Mouse (Mus musculus) embryo, embryonic 10 days (tissue): ENCODE measurements at regions not wholly inside any gene's neighbourhood (a gene's known extent, or its start where the extent isn't known, plus 50 kb on each side); places are given as distances from the start of the nearest gene placed in this dataset.

Source experiments
- DNase-seq: peaks from one replicate; pipeline ENCODE4 v3.0.0-alpha.2; 2015; ENCODE audit warnings: low spot score

DNA sequence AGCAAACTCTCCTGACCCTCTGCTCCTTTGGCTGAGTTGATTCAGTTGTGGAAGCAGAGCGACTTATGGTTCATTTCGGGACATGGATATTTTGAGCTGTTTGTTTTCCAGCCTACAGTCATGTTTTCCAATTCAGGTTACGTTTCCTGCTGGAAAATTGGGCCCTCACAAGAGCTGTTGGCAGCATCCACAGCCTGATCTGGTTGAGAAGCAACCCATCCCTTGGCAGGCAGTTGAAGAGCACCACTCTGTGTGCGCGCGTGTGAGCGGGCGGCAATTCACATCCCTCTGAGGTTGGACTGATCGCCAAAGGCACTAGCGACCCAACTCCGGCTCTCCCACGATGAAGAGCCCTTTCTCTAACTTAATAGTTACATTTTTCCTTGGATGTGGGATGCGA, 457.1 kb downstream of the Tmem38b start:
- DNase-seq: no peak

DNA sequence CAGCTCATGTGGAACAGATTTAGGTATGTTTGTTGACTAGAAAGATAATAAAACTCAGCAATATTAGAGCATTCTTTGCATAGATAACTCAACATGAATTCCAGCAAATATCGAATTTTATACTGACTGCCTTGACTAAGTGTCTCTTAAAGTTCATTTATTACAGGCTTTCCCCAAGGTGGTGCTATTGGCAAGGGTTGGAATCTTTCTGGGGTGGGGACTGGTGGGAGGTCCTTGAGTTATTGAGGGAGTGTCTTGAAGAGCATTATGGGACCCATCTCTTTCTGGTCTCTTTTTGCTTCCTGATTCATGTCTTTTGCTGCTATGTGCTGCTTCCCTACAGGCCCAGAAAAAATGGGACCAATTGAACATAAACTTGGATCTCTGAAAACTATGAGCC, 488.0 kb downstream of the Tmem38b start:
- no peak for DNase-seq

DNA sequence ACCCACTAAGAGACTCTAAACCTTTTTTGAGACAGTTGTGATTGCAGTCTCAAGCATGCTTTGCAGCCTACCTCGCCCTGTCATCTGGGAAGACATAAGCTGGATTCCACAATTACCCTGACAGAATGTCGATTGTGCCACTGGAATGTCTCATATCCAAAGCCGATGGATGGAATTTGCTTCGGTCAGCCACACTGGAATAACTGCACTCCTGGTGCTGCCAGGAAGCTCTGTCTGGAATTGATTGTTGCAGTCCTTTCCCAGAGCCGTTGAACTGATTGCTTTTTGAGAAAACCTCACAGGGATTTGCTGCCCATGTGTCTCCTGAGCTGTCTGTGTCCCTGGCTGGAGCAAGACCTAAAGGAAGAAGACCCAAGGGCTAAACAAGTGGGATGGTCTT, 499.0 kb downstream of the Tmem38b start:
- DNase-seq: no peak

DNA sequence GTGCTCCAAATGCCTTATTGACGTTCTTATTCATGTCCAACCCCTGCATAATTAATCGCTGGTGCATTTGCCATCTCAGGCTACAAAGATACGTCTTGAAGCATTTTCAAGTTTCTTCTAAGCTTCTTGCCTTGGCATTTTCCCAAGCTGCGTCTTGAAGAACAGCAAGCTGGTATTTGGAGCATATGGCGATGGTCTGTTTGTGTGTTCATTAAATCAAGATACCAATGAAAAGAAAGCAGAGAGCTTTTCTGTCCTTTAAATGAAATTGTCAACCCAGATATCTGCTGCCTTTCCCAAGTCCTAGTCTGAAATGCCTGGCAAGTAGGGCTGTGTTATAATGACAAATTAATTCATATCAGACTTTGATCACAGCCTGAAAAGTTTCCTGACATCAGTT, 502.4 kb downstream of the Tmem38b start:
- DNase-seq: no peak

DNA sequence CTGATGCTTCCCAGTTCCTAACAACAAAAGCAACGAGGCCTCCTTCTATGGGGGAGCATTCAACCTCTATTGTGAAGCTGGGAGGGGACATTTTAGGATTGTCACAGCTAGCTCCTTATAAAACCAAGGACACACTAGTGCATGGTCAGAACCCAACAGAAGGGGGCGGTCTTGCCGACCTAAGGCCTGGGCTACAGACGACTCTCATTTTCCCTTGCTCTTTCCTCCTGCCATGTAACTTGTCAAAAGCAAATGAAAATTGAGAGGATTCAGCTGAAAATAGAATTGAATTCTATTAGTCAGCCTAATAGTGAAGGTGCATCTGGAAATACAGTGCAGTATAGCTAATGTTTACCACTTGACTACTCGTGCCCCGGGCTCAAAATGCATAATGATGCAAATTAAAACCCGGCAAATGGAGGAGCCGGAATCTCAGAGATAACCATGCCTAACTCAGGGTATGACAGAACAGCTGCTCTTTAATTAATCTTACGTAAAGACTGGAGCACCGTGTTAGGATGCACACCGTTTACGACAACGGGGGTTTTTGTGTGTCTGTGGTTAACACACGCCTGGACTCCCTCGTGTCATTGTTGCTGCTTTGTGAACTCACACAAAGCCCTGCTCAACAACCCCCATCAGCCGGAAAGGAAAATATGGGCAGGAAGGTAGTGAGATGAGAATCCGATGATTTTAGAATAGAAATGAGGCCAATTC, 503.0 kb downstream of the Tmem38b start:
- DNase-seq: peak; percentile 57

DNA sequence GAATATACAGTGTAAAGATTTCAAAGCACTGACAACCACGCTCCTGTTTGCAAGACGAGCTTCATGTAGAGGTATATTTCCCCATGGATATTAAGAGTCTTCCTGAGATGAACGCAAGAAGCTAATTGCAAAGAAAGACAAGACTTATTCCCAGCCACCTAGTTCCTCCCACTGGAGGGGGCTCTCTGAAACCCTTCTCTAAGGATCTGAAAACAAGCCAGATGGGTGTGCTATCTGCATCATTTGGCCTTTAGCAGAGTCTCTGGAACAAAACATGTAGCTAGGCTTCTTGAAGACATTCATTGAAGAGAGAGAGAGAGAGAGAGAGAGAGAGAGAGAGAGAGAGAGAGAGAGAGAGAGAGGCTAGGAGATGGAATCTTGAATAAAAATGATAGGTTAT, 504.8 kb downstream of the Tmem38b start:
- DNase-seq: no peak

DNA sequence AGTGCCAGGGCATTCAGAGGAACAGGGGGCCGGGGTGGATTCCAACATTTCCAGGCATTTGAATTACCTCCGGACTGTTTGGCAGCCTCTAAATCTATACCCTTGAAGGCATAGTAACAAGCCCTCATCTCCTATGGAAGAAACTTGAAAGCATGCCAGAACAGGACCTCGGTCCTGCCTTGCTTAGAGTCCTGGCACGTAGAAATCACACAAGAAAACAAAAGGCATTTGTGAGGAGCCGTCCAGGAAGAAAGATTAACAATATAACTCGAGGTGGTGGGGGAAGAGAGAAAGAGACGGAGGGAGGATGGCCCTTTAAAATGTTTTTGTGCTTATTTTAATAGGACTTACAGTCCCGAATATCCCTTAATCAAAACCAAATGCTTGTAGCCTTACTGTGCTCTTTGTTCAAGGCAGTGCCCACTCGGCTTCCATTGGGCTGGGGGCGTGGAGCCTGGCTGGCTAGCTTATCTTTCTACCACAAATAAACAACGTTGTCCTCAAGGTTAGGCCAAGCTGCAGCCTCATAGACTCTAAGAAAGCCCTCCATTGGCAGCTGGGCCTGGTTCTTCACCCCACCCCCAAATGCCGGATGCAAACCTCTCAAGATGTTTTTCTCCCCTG, 505.9 kb downstream of the Tmem38b start:
- peak; percentile 50 for DNase-seq

DNA sequence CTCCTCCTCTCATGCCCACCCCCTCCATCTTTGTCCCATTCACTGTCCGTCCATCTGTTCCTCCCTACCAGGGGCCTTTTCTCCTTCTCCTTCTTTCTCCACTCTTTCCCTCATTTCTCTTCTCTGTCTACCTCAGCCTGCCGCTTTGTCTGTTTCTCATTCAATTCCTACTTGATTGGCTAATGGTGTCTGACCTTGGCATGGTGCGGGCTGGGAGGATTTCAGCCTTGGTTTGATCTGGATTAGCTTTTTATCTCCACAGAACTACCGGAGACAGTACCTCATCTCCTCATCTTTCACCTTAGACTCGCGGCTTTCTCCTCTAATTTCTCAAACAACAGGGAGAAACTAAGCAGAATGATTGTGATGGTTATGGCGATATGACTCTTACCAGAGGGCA, 506.4 kb downstream of the Tmem38b start:
- DNase-seq: no peak

DNA sequence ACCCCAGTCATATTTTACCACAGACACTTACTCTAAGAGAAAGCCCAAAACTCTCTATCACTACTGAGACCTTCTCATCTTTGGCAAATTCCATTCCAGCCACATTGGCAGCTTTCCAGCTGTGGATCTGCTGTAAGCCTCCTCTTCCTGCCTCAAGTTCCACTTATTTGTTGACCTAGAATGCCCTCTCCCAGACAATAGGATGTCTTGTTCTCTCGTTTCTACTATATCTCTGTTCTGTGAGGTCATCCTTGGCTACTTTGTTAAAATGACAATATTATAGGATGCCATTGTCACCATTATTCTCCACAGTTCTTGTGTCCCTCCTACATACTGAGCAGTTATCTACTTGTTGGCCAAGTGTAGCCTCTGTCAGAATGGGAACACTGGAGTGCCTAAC, 512.7 kb downstream of the Tmem38b start:
- no peak for DNase-seq

DNA sequence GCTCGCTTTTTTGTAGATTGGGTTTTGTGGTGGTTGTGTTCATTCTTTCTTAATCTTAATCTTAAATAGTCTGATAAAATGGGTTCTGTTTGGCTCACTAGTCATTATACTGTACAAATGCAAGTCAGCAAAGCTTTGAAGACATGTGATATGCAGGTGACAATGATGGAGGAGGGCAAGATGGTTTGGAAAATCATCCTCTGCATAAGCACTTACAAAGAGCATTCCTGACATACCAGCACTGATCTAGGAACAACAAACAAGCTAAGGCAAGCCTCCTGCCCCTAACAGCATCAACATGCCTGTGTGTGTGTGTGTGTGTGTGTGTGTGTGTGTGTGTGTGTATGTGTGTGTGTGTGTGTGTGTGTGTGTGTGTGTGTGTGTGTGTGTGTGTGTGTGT, 514.3 kb downstream of the Tmem38b start:
- DNase-seq: peak; percentile 47

DNA sequence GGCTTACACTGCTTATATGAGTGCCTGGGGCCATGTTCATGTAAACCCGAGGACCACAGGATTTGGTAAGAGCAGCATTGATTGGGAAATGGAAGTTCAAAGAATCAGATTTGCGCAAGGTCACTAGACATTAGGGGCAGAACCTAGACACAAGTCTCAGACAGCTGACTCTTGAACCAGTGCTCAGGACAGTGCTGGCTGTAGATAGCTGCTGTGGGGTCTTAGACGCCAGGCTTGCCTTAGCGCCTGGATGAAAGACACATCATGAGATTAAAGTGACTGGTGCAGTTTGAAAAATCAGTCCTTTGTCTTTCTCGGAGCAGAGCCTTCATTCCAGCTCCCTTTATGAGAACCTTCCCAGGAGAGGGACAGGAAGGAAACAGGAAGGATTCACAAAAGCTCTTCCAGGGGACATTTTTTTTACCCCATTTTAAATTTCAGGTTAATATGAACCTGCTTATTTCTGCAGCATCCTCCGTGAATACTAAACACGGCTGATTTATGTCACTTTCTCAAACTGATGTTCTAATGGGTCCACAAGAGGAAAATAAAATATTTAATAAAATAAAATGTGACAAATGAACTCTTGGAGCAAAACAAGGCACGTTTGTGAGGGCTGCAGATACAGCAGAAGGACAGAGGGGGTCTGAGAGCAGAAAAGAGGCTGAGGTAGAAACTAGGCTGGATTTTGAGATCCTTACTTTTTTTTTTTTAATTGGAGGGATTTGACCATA, 528.0 kb downstream of the Tmem38b start:
- DNase-seq: no peak

DNA sequence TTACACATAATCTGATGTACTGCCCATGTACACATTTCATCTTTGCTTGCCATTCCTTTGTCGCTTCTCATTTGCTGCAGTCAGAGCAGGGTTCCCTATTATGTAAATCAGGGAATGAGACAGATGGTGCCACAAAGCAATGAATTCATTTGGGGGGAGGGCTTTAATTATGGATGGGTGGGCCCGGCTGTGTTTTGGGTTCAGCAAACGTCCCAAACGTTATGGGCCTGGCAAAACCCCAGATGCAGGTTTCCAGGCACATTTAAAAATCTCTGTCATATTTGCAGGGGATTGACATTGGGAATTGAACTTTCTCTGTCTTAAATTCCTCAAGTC, 528.5 kb downstream of the Tmem38b start:
- no peak for DNase-seq

DNA sequence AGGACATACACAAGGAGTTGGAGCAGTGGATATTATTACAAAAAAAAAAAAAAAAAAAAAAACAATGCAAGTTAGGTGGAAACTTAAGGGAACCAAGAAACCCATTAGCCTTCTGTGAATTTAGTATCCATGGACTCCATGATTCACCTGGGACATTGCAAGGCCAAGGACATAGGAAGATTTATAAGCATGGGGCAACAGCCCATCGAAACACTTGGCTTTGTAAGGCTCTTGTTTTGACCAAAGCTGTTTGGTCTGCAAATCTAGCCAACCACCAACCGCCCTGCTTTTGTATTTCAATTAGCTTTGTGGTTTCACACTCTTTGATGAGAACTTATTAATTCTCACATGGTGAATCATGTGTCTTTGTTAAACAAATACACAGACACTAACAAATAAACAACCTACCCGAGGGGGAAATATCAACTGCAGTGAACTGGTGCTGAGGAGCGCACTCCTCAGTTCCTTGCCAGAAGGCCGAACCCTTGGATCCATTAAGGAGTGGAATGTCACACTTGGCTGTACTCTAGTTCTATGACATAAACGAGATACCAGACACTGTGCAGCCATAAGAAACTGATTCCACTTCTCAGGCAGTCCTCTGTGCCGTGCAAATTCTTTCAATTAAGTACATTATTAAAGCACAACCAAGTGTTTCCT, 529.7 kb downstream of the Tmem38b start:
- no peak for DNase-seq

DNA sequence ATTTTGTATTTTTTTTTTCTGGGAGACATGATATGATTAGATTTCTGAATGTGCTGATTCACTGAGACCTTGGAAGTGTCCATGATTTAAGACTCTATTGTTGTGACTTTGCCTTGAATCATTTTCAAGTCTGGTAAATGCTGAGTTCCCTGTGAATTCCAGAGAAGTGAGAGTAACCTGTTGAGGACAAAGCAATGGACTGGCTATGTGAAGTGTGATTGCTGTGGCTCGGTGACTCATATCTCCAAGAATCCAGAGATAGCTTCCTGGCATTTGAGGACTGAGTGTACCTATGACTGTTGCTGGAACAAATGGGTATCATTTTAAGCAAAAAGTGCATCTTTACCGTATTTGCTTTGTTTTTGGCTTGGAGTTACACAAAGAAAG, 530.2 kb downstream of the Tmem38b start:
- DNase-seq: no peak

DNA sequence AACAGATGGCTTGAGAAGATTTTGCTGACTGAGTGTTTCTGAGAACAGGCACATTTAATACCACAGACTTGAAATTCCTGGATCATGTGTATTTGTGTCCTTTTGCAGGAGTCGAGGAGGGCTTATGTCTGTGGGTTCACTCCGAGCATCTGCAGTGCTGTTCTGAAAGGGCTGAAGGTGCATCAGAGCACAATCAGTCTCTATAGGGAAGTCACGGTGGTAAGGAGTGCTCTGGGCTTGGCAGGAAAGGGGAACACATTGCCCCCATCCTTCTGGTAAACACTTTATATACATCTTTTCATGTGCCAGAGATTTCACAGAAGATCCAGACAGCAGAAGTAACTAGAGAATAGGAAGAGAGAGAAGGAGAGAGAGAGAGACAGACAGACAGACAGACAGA, 545.1 kb downstream of the Tmem38b start:
- DNase-seq: no peak

DNA sequence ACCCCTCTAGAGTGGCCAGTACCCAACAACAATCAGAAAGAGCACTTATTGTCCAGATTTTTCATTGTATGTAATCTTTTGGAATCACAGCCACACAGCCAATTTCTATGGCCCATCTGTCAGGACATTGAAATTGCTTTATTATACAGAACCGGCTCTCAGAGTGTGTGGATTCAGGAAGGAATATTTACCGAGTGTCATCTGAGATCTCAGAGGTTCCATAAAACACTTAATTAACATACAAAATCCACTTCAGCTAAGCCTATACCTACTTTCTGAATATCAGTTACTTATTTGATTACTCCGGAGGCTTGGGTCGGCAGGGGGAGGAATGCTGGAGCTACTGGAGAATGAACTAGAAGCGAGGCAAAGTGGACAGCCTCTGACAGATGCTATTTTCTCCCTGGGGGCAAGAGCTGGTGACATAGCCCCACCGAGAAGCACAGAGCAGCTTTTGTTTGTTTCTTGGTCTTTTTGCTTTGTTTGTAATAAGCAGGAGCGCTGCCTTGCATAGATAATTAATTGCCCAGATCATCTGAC, 545.6 kb downstream of the Tmem38b start:
- peak; percentile 41 for DNase-seq

DNA sequence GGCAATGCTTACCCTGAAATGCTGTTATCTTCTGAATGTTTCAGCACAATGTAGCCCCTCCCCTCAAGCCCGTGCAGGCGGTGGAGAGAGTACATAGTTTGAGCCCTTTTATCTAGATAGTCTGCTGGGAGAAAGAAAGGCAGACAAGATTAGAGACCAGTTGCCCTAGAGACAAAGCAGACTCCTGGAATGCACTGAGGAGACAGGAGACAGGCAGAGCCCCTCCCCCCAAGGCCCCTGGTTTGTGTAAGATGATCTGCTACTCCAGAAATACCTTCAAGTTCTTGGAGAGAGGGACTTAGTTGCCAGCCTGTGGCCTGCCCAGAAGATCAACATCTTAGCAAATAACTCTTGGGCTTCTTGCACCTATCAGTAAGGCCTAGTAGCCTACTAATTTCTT, 547.8 kb downstream of the Tmem38b start:
- peak; percentile 76 for DNase-seq

DNA sequence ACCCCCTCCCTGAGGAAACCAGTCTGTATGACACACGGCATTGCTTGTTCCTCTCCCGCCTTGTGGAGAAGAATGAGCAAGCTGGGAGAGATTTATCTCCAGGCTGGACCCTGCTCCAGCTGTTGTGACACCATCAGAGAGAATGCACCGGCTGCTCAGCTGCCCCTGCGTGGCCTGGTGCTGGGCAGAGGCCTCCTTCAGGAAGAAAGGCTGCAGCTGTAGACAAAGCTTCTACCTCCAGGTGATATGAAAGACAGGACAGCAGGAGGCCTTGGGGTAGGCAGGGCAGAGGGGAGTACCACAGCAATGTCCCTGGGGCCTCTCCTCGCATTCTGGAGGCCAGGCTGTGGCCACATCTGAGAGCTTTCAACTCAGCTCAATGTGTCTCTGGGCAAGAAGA, 548.6 kb downstream of the Tmem38b start:
- peak; percentile 62 for DNase-seq

DNA sequence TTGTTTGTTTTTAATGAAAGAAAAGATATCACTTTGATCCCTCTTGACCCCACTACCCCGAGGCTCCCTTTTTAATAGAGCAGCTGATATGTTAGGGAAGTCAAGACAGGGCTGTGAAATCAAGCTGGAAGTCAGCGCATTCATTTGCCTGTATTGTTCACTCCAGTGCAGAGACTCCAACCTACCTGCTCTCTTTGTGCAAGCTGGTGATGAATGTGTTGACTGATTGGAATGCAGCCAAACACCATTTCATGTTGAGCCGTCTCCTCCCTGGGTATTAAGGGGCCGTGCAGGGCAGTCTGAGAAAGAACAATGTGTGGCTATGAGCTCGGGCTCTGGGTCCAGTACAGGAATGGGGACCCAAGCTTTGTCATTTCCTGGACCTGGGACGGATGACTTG, 557.4 kb upstream of the Zfp462 start:
- peak; percentile 52 for DNase-seq

DNA sequence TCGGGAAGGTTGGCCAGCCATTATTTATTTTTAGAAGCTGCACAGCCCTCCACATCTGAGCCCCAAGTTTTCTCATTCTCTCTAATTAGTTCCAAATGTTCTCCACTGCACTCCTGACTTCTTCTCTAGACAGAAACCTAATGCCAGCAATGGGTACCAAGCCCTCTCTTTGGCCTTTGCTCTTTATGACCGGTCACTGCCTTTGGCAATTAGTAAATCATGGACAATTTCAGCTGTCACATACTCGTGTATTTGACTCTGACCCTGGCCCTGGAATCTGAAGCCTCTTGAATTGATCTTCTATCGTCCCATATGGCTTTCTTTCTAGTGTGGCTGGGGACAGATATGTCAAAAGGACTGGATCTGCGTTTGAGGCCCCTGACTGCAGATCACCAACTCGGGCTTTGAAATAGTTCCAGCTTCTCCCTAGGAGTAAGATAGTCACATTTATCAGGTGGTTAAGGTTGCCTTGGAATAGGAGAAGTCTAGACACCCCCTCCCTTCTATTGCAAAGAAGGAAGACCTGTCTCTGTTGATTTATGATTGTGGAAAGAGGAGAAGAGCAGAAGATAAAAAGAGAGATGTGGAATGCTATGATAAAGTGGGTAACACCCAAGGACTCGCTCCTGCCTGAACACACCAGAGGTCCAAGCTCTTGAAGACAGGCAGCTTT, 553.2 kb upstream of the Zfp462 start:
- DNase-seq: peak; percentile 82

DNA sequence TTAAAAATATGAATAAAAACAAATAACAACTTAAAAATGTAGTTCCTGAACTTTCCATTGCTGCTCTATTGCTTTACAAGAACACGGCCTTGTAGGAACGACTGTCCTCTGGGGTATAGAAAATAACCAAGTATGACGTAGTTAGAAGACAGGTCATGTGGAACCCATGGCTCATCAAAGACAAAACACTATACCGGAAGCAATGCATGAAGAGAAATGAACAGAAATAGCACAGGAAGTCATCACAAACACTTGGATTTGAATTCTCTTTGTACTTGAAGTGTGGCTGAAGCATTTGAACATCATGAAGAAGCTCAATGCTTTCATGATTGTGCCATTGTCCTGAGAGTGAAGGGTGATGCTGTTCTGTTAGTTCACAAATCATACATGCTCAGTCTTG, 538.7 kb upstream of the Zfp462 start:
- no peak for DNase-seq

DNA sequence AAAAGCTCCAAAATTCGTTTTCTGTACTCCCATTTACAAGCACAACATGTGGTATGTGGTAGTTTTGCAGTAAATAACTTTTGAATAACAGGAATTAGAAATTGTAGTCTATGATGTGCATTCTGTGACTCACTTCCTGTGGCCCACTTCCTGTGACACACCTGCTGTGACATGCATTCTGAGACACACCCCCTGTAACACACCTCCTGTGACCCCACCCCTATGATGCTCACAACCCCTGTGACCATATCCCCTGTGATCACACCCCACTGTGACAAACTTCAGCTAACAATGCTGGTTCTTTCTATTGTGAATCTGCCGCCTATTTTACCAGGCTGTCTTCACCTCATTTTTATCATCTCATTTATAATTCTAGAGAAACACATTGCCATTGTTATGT, 536.9 kb upstream of the Zfp462 start:
- DNase-seq: no peak
